Mouse (Mus musculus) midbrain, postnatal 0 days (tissue): ENCODE results near the gene Myo15. TPM values are rescaled to one million over a fixed set of nuclear protein-coding genes. Genes with fewer than 3 reads are reported as not detected.

ENCODE experiments used
- ATAC-seq: fragments of 200-750 bp; cut with Nextera tagmentation; 2 replicates; pipeline ENCODE4 v1.8.0; 2017; ENCODE audit warnings: moderate number of reproducible peaks, mild to moderate bottlenecking, moderate TSS enrichment, moderate library complexity; ENCODE audit not compliant: low FRiP score
- DNase-seq: peaks from one replicate; pipeline ENCODE4 v3.0.0-alpha.2; 2015; ENCODE audit warnings: low spot score
- H3K27ac ChIP-seq: fragments of 300-500 bp; sonication (generic); 2 replicates; pipeline ENCODE4 v1.5.1; 2014; ENCODE audit warnings: low read depth, mild to moderate bottlenecking, low read length, mixed read lengths
- H3K27me3 ChIP-seq: fragments of 300-500 bp; sonication (generic); 2 replicates; pipeline ENCODE4 v1.6.1; 2014; ENCODE audit warnings: low read length, control low read depth, mixed read lengths; ENCODE audit not compliant: insufficient read depth
- H3K36me3 ChIP-seq: fragments of 300-500 bp; sonication (generic); 2 replicates; pipeline ENCODE4 v1.6.1; 2014; ENCODE audit warnings: low read length, control low read depth, mixed read lengths; ENCODE audit not compliant: insufficient read depth
- H3K4me1 ChIP-seq: fragments of 300-500 bp; sonication (generic); 2 replicates; pipeline ENCODE4 v1.6.1; 2014; ENCODE audit warnings: mild to moderate bottlenecking, control low read depth, antibody characterized with exemption, low read length, mixed read lengths; ENCODE audit not compliant: insufficient read depth
- H3K4me2 ChIP-seq: fragments of 300-500 bp; sonication (generic); 2 replicates; pipeline ENCODE4 v1.6.1; 2014; ENCODE audit warnings: low read depth, mild to moderate bottlenecking, low read length, mixed read lengths; ENCODE audit not compliant: poor library complexity, severe bottlenecking
- H3K4me3 ChIP-seq: fragments of 300-500 bp; sonication (generic); 2 replicates; pipeline ENCODE4 v1.5.1; 2014; ENCODE audit warnings: low read depth, mild to moderate bottlenecking, low read length, moderate library complexity
- H3K9ac ChIP-seq: fragments of 300-500 bp; sonication (generic); replicated peaks from 2 replicates; pipeline ENCODE4 v1.6.1; 2014; ENCODE audit warnings: mild to moderate bottlenecking, low read length, moderate library complexity, mixed read lengths; ENCODE audit not compliant: poor library complexity, severe bottlenecking
- H3K9me3 ChIP-seq: fragments of 300-500 bp; sonication (generic); 2 replicates; pipeline ENCODE4 v1.6.1; 2016; ENCODE audit warnings: low read length, control low read depth
- CTCF ChIP-seq: IDR thresholded peaks from 2 replicates; pipeline ENCODE4 v1.5.1; 2016; ENCODE audit warnings: antibody characterized with exemption, mild to moderate bottlenecking
- WGBS: fragments of 180-500 bp; shearing (Covaris S2); extraction: QIAGEN DNeasy Blood & Tissue Kit; methylation state at CpG from one replicate; pipeline ENCODE4 v1.1.7; 2014; 5-methylcytosine and 5-hydroxymethylcytosine counted together
- polyA plus RNA-seq: library from polyadenylated mRNA; unstranded; fragments of >200 nt; fragmentation: Nextera tagmentation; extraction: Ambion mirVana; gene quantifications from 2 replicates; pipeline ENCODE4 v1.2.1, GENCODE M21; 2015
- total RNA-seq: library from RNA; depleted of rRNA; stranded (reverse); fragments of >200 nt; gene quantifications from 2 replicates; pipeline ENCODE4 v1.2.3, GENCODE M21; 2014

Myo15 gene
- total and polyA plus RNA-seq, 2 experiments from 2014 or later = 0.22 to 0.52 TPM

DNA sequence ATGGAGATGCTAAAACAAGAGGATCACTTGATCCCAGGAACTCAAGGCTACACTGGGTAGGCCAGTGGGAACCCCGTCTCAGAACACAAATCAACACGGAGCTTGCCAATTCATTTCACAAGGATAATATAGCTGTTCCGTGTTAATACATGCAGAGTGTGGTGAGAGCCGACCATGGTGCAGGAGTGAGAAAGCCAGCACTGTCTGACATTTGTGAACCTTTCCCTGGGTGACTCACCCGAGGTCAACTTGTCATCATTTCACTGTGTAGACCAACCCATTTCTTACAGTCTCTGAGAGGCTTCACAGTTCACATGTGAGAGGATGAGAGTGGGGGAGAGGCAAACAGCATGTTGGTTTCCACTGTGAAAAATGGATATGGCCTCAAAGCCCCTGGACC lies 52.9 kb downstream of the Myo15 start:
- ATAC-seq = no peak
- Histone ChIP-seq H3K9me3 (no peaks in the 10 kb centered on the region), H3K36me3 (no peaks in the 10 kb centered on the region), H3K27me3 (no peaks in the 10 kb centered on the region), H3K4me1 (no peaks in the 10 kb centered on the region), H3K4me3 (no peak overlapping the region), H3K27ac (no peak overlapping the region), H3K4me2 (no peak overlapping the region), H3K9ac (no peak overlapping the region)
- DNase-seq = no peak
- no peak for TF ChIP-seq CTCF
- WGBS = 79% methylated on average over 5 of the region's 5 CpGs

- H3K36me3 ChIP-seq = no peaks in the 10 kb centered on the region
- H3K9ac ChIP-seq = no peak overlapping the region
- H3K4me3 ChIP-seq = no peak overlapping the region
- no peak overlapping the region for H3K27ac ChIP-seq
- no peak for DNase-seq
- no peak overlapping the region for H3K4me2 ChIP-seq
- H3K27me3 ChIP-seq = no peaks in the 10 kb centered on the region
- TF ChIP-seq CTCF = no peak
- H3K9me3 ChIP-seq = no peaks in the 10 kb centered on the region
- ATAC-seq = no peak
- WGBS = 87% methylated on average over 6 of the region's 6 CpGs
- H3K4me1 ChIP-seq = no peaks in the 10 kb centered on the region
Observed at GRCm38 (mm10) chr11:60522661-60523365, 53.7 kb downstream of the Myo15 start.

GRCm38 (mm10) chr11:60526461-60526860 lies 57.3 kb downstream of the Myo15 start:
- H3K4me1 ChIP-seq = no peaks in the 10 kb centered on the region
- no peaks in the 10 kb centered on the region for H3K9me3 ChIP-seq
- DNase-seq (no peak), ATAC-seq (no peak)
- H3K27ac ChIP-seq = no peak overlapping the region
- TF ChIP-seq CTCF = no peak
- 54% methylated on average over 4 of the region's 4 CpGs for WGBS
- H3K27me3 ChIP-seq = no peaks in the 10 kb centered on the region
- H3K36me3 ChIP-seq = no peaks in the 10 kb centered on the region
- H3K4me3 ChIP-seq = no peak overlapping the region
- no peak overlapping the region for H3K9ac ChIP-seq
- H3K4me2 ChIP-seq = no peak overlapping the region

- Histone ChIP-seq H3K4me1 (peaks cover 16% of the 10 kb centered on the region), H3K4me2 (peak overlapping the region; percentile 98), H3K27me3 (no peaks in the 10 kb centered on the region), H3K27ac (peak overlapping the region; percentile 98; the same call in 1 of the 2 replicates), H3K36me3 (no peaks in the 10 kb centered on the region), H3K9me3 (no peaks in the 10 kb centered on the region), H3K9ac (no peak overlapping the region), H3K4me3 (no peak overlapping the region)
- ATAC-seq = no peak
- no peak for DNase-seq
- WGBS = 90% methylated on average over 2 of the region's 2 CpGs
- no peak for TF ChIP-seq CTCF
Observed at GRCm38 (mm10) chr11:60535676-60536075, 66.5 kb downstream of the Myo15 start.

GRCm38 (mm10) chr11:60536180-60536858 lies 67.2 kb downstream of the Myo15 start, which contains the start of gene Alkbh5:
TSS of gene Alkbh5 (plus strand) at chr11:60536381.
- no peak; the same call in 1 of the 2 replicates for TF ChIP-seq CTCF
- H3K36me3 ChIP-seq = no peaks in the 10 kb centered on the region
- no peak for ATAC-seq

DNA sequence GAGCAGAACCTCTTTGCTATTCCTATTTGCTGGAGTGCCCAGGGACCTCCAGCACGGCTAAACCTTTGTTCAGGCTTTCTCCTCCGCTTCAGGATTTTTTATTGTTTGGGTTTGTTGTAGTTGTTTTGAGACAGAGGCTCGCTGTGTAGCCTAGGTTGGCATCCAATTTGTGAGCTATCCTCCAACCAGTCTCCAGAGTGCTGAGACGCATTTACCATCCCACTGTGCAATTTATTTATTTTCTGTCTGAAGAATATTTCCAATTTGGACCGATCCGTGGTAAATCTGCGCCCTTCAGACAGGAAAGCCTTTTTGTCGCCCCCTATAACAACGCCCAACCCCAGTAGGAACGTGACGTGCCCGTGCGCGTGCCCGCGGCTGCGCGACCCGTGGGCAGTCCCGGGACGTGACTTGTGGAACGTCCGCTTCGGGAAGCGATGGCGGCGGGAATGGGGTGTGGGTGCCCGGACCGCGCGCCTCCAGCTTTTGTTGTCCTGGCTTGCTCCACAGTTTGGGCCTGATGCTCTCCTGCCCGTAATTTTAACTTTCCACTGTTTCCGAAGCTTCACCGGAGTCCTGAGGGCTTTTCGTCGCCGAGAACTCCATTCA lies 67.8 kb downstream of the Myo15 start:
- peaks cover 19% of the 10 kb centered on the region for H3K4me1 ChIP-seq
- H3K27ac ChIP-seq = peak overlapping the region; percentile 98
- peak; percentile 62 for TF ChIP-seq CTCF
- peak overlapping the region; percentile 93 for H3K4me3 ChIP-seq
- H3K9ac ChIP-seq = peak overlapping the region; percentile 70
- DNase-seq (peak; percentile 94), ATAC-seq (peak; percentile 80)
- H3K4me2 ChIP-seq = peak overlapping the region; percentile 98
- H3K9me3 ChIP-seq = no peaks in the 10 kb centered on the region
- H3K27me3 ChIP-seq = no peaks in the 10 kb centered on the region
- H3K36me3 ChIP-seq = no peaks in the 10 kb centered on the region
- WGBS = 1% methylated on average over 37 of the region's 37 CpGs

More at GRCm38 (mm10) chr11:60536180-60536858, 67.2 kb downstream of the Myo15 start, which contains the start of gene Alkbh5:
- Histone ChIP-seq H3K4me2 (peak within 1 kb of the TSS; percentile 98), H3K27me3 (no peaks in the 10 kb centered on the region), H3K27ac (peak within 1 kb of the TSS; percentile 98), H3K9me3 (no peaks in the 10 kb centered on the region), H3K9ac (peak within 1 kb of the TSS; percentile 70), H3K4me3 (peak within 1 kb of the TSS; percentile 93), H3K4me1 (peaks cover 19% of the 10 kb centered on the region)
- DNase-seq = peak; percentile 45
- 17% methylated on average over 9 of the region's 9 CpGs for WGBS
